Mouse (Mus musculus) olfactory bulb, adult 2 months (tissue): ENCODE results near the gene Mrpl30. TPM values are rescaled to one million over a fixed set of nuclear protein-coding genes. Genes with fewer than 3 reads are reported as not detected.

Experiments
- H3K27ac ChIP-seq: fragments of 200-500 bp; 2 replicates; pipeline ENCODE4 v1.5.1; 2012; ENCODE audit warnings: low read depth, low read length; ENCODE audit not compliant: insufficient read depth
- H3K4me1 ChIP-seq: fragments of 200-500 bp; 2 replicates; pipeline ENCODE4 v1.6.1; 2012; ENCODE audit warnings: low read length; ENCODE audit not compliant: control insufficient read depth, insufficient read depth
- H3K4me3 ChIP-seq: fragments of 200-500 bp; 2 replicates; pipeline ENCODE4 v1.5.1; 2012; ENCODE audit warnings: mild to moderate bottlenecking, low read depth, low read length, moderate library complexity; ENCODE audit not compliant: insufficient read depth
- CTCF ChIP-seq: fragments of 200-500 bp; IDR thresholded peaks from 2 replicates; pipeline ENCODE4 v1.5.1; 2012; ENCODE audit warnings: low read depth, mild to moderate bottlenecking, low read length, moderate library complexity; ENCODE audit not compliant: insufficient read depth
- POLR2A ChIP-seq: fragments of 200-500 bp; IDR thresholded peaks from 2 replicates; pipeline ENCODE4 v1.6.1; 2012; ENCODE audit warnings: mild to moderate bottlenecking, low read depth, low read length, moderate library complexity; ENCODE audit not compliant: insufficient read depth
- WGBS: fragments of 180-500 bp; shearing (Covaris S2); methylation state at CpG from one replicate; pipeline ENCODE4 v1.1.7; 2018; 5-methylcytosine and 5-hydroxymethylcytosine counted together
- polyA plus RNA-seq: library from polyadenylated mRNA; stranded (reverse); fragments of >200 nt; gene quantifications from 2 replicates; pipeline ENCODE4 v1.2.4, GENCODE M21; 2012; ENCODE audit warnings: low replicate concordance; ENCODE audit not compliant: missing spikeins, insufficient read depth, insufficient read length

The Mrpl30 gene
- polyA plus RNA-seq, 1 experiment, result not detected

DNA sequence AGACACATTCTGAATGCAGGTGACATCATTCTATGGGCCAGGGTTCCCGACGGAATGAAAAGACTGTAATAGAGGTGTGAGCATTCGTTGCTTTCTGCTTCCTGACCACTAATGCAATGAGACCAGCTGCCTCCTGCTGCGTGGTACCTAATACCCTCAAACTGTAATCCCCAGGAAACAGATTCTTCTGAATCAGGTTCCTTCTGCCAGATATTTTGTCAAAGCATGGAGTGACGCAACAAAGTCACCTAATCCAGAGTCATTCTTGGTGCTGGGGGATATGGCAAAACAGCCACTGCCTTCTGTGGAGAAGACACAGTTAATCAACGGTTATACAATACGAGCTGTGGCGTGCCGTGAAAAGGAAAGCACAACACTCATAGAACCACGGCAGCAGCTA lies 21.6 kb upstream of the Mrpl30 start:
- 58% methylated on average over 10 of the region's 10 CpGs for WGBS
- Histone ChIP-seq H3K4me3 (no peak overlapping the region), H3K4me1 (peaks cover 3% of the 10 kb centered on the region), H3K27ac (no peak overlapping the region)
- TF ChIP-seq CTCF (no peak), POLR2A (no peak)

DNA sequence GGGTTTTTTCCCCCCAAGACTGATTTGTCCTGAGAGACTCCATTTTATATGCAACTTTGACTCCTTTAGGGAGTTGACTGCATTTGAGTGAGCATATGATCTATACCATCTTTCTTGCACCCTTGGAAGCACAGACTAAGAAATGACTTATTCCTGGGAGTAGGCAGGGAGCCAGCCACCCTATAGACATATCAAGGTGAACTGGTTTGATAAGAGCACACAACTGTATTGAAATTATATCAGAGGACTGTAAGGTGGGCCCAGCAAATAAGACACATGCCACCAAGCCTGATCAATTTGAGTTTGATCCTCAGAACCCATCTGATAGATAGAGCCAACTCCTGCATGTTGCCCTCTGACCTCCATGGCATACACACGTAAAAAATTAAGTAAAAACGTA lies 20.9 kb upstream of the Mrpl30 start:
- no peak for TF ChIP-seq POLR2A
- no peak for TF ChIP-seq CTCF
- WGBS, result 63% methylated on average over 2 of the region's 2 CpGs
- H3K4me1 ChIP-seq, result peaks cover 3% of the 10 kb centered on the region

DNA sequence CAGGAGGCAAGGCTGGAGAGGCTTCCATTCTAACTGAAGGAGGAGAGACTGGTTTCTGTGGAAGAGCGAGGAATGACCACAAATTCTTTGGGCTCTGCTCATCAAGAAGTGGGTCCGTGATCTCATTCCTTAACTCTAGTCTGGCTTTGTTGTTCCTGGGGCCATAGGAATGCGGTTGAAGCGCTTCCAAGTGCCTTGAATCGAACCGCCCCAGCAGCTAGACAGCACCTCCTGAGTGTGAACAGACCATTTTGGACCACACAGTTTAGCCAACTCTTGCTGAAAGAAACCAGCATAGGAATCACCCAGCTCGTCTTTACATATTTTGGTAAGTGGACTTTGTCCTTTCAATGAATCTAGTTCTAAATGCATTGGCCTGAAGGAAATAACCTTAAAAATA lies 18.6 kb upstream of the Mrpl30 start, which contains the start of gene Lipt1:
TSS of gene Lipt1 (plus strand) at position 35 of the 400 bp plus-strand sequence.
- Histone ChIP-seq H3K4me3 (peak within 1 kb of the TSS; percentile 48), H3K27ac (no peak within 1 kb of the TSS), H3K4me1 (peaks cover 3% of the 10 kb centered on the region)
- 6% methylated on average over 7 of the region's 7 CpGs for WGBS
- TF ChIP-seq POLR2A, result no peak
- no peak for TF ChIP-seq CTCF

More for the DNA sequence above, 20.9 kb upstream of the Mrpl30 start:
- no peak overlapping the region for H3K27ac ChIP-seq
- no peak overlapping the region for H3K4me3 ChIP-seq

DNA sequence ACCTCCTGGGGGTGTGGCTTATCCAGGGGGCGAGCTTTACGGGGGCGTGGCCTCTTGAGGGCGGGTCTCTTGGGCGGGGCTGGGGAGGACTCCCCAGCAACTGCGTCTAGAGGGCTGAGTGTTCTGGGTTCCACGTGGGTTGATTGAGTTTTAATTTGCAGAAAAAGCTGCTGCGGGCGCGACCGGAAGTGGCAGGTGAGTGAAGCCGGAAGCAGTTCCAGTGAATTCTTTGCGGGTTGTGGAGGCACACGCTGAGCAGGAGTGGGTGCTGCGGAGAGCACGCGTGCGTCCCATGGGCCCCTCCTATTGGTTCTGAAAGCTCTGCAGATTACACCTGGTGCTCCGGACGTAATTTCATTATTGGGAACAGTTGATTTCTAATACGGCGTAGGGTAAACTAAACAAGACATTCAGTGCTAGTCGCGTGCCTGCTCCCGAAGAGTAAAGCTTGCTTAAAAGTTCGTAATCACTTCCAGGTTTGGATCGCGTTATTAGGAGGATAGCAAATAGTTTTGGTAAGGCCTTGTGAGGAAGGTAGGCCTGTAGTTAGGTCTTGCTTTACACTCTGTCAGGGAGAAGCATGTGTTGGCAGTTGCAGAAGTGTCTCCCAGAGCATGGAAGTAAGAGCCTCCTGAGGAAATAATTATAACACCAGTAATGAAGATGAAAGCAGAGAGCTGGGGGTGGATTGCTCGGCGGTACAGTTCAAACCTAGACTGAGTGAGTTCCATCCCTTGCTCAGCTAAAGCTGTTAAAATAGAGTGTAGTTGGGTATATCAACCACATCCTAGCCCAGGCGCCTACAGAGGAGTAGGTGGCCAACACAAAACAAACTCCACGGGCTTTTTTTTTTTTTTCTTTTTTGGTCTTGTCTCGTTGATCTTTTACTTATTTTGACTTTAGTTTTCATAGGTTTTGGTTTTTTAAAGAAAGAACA lies 17.9 kb upstream of the Mrpl30 start:
- 4% methylated on average over 33 of the region's 33 CpGs for WGBS
- TF ChIP-seq CTCF (no peak), POLR2A (no peak)
- peaks cover 3% of the 10 kb centered on the region for H3K4me1 ChIP-seq
- peak overlapping the region; percentile 48 for H3K4me3 ChIP-seq
- H3K27ac ChIP-seq, result no peak overlapping the region

DNA sequence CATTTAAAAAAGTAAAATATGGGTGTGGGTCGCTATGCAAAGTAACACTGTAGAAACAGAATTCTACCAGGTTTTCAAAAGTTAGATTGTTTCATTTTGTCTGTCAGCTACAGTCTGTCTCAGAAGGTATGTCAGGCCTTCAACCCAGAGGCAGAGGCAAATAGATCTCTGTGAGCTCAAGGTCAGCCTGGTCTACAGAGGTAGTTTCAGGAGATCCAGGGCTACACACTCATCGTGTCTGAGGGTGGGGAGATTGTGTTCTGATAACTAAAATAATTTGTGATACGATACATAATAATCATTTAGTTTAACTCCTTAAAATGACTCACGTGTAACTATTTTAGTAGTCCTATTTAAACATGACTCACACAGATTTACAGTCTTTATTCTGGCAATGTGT lies 17.1 kb upstream of the Mrpl30 start:
- peaks cover 3% of the 10 kb centered on the region for H3K4me1 ChIP-seq
- TF ChIP-seq POLR2A, result no peak
- TF ChIP-seq CTCF, result no peak
- H3K4me3 ChIP-seq, result no peak overlapping the region
- 64% methylated on average over 4 of the region's 4 CpGs for WGBS
- no peak overlapping the region for H3K27ac ChIP-seq

DNA sequence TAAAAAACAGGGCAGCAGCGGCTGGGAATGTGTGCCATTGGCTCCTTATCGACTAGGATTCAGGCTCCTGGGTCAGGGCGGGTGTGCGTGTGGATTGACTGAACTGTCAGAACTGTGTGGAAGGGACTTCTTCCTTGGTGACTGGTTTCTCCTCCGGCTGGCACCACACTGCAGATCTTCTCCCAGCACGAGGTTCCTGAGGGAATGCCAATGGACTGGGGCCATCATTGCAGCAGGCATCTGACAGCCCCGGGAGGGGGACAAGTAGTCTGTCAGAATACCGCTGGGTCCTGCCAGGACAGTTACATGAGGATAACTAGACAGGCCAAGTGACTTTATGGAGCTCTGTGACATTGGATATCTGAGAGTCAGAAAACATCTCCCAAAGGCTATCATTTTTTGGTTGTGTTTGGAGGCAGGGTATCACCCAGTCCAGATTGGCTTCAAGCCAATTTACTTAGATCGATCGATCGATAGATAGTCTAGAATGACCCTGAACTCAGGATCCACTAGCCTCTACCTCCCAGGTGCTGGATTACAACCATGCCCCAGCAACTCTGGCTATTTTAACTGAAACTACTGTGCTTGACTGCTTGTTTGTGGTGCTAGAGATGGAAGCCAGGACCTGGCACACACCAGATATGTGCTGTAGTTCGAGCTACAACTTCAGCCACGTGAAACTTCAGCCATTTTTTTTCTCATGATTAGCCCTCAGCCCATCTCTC lies 12.4 kb upstream of the Mrpl30 start:
- no peaks in the 10 kb centered on the region for H3K4me1 ChIP-seq
- H3K4me3 ChIP-seq, result no peak overlapping the region
- no peak for TF ChIP-seq CTCF
- no peak for TF ChIP-seq POLR2A
- no peak overlapping the region for H3K27ac ChIP-seq
- WGBS, result 91% methylated on average over 13 of the region's 13 CpGs

DNA sequence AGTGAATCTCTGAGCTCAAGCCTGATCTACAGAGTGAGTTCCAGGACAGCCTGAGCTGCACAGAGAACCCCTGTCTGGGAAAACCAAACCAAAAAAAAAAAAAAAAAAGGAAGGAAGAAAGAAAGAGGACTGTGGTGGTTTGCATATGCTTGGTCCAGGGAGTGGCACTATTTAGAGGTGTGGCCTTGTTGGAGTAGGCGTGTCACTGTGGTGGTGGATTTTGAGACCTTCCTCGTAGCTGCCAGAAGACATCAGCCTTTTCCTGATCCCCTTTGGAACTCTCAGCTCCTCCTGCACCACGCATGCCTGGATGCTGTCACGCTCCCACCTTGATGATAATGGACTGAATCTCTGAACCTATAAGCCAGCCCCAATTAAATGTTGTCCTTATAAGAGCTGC lies 6.9 kb upstream of the Mrpl30 start:
- WGBS, result 94% methylated on average over 4 of the region's 4 CpGs
- Histone ChIP-seq H3K27ac (no peak overlapping the region), H3K4me3 (no peak overlapping the region), H3K4me1 (no peaks in the 10 kb centered on the region)
- TF ChIP-seq POLR2A (no peak), CTCF (no peak)

DNA sequence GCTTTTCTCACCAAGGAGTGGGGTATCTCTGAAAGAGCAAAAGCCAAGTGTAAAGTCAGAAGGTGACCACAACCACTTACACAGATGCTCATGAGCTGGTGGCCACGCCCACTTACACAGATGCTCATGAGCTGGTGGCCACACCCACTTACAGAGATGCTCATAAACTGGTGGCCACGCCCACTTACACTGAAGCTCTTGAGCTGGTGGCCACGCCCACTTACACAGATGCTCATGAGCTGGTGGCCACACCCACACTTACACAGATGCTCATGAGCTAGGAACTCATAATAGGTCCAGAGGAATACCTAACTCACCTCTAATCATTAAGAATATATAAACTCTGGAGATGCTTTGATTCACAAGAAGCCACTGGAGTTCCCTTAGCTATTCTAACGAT lies 5.8 kb upstream of the Mrpl30 start:
- Histone ChIP-seq H3K4me1 (no peaks in the 10 kb centered on the region), H3K4me3 (no peak overlapping the region), H3K27ac (no peak overlapping the region)
- no peak for TF ChIP-seq CTCF
- TF ChIP-seq POLR2A, result no peak
- 74% methylated on average over 4 of the region's 4 CpGs for WGBS

DNA sequence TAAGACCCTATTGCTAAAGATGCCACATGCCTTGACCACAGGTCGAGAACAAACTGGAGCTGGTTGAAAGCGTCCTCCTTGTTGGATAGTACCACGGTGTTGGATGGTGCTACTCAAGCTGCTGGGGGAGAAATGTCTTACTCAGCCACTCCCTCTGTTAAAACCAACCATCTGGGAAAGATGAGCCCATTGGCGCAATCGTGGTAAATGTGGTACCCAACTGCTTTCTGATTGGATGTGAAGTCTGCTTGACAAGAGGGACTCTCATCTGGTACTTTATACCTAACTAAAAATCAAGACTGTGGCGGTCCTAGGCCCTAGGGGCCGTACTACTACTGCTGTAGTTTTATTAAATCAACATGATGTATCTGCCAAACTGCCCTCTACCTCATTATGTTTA lies 1.1 kb upstream of the Mrpl30 start:
- Histone ChIP-seq H3K4me3 (no peak overlapping the region), H3K27ac (no peak overlapping the region), H3K4me1 (no peaks in the 10 kb centered on the region)
- 80% methylated on average over 7 of the region's 7 CpGs for WGBS
- TF ChIP-seq POLR2A, result no peak
- TF ChIP-seq CTCF, result no peak
